Mouse (Mus musculus) thymus, adult 2 months (tissue): ENCODE data around the gene Nap1l4.

Source experiments
- CTCF ChIP-seq: fragments of 200-500 bp; IDR thresholded peaks from 2 replicates; pipeline ENCODE4 v1.5.1; 2012; ENCODE audit warnings: mild to moderate bottlenecking, control low read depth, low read length, moderate library complexity, borderline replicate concordance; ENCODE audit not compliant: control insufficient read depth, poor library complexity, insufficient read depth; ENCODE audit errors: extremely low read depth
- POLR2A ChIP-seq: fragments of 200-500 bp; IDR thresholded peaks from 2 replicates; pipeline ENCODE4 v1.6.1; 2012; ENCODE audit warnings: mild to moderate bottlenecking, low read length, control low read depth, moderate library complexity; ENCODE audit not compliant: control insufficient read depth, poor library complexity, insufficient read depth; ENCODE audit errors: extremely low read depth

GRCm38 (mm10) chr7:143473347-143474101 lies 75.4 kb downstream of the Nap1l4 start, which contains the start of gene Slc22a18:
- TF ChIP-seq POLR2A (no peak), CTCF (no peak)
